Mouse (Mus musculus): ENCODE measurements around the gene Cd55b.
"Not testable (repeated sequence)": the region's sequence is repeated elsewhere in the genome, so short reads cannot be mapped to it uniquely, and the experiment has no call there.

DNA sequence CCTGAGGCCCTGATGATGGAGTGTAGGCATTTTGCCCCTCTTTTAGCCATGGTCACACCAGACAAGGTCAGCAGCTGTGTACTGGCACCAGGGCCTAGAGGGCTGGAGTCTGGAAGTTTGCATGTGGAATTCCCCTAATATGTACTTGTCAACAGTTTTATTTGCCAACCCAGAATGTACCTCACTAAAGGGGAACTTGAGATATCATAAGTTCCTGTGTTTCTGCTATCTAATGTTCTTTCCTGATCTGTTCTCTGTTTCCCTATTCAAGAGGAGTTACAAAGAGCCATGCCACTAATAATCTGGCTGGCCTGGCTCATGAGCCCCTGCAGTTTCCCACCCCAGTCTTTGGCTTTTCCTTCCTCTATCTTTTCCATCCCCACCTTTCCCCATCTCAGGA, 35.5 kb downstream of the Cd55b start:
- not testable (repeated sequence) for TF ChIP-seq POLR2A (IDR thresholded peaks at IDR 0.05; ENCODE audit: borderline replicate concordance, control insufficient read depth, low read depth, low read length); CTCF (IDR thresholded peaks at IDR 0.05; ENCODE audit: control insufficient read depth, insufficient read depth, low read length)

Data from bone marrow, adult 2 months (tissue).